Mouse (Mus musculus) MEL (cell line): ENCODE results near the gene Inhba. TPM values are rescaled to one million over a fixed set of nuclear protein-coding genes. Genes with fewer than 3 reads are reported as not detected.

Experiments
- DNase-seq: peaks from one replicate; pipeline ENCODE4 v3.0.0; 2011; ENCODE audit warnings: low read depth, low spot score
- H3K27ac ChIP-seq: 2 replicates; pipeline ENCODE4 v1.5.1; 2012; ENCODE audit warnings: low read depth, mild to moderate bottlenecking, control low read depth, low read length, moderate library complexity; ENCODE audit not compliant: control insufficient read depth
- H3K27me3 ChIP-seq, 2 experiments: fragments of 150-350 bp in 1 of 2; sonication (generic) in 1 of 2; 2 replicates each; pipeline ENCODE4 v1.6.1; 2012; ENCODE audit warnings: low read length in 2 of 2, mild to moderate bottlenecking in 2 of 2, improper control_type of control experiment in 1 of 2, moderate library complexity in 1 of 2; ENCODE audit not compliant: insufficient read depth in 2 of 2, control insufficient read depth in 1 of 2
- H3K36me3 ChIP-seq, 2 experiments: 2 replicates each; pipeline ENCODE4 v1.6.1; 2012 to 2014; ENCODE audit warnings: low read length in 2 of 2, improper control_type of control experiment in 1 of 2, inconsistent platforms in 1 of 2, mild to moderate bottlenecking in 1 of 2; ENCODE audit not compliant: insufficient read depth in 2 of 2, control insufficient read depth in 1 of 2
- H3K4me1 ChIP-seq, 2 experiments: fragments of 150-350 bp in 1 of 2; sonication (generic) in 1 of 2; 2 replicates each; pipeline ENCODE4 v1.6.1; 2012; ENCODE audit warnings: low read length in 2 of 2, improper control_type of control experiment in 1 of 2, mild to moderate bottlenecking in 1 of 2; ENCODE audit not compliant: insufficient read depth in 2 of 2, control insufficient read depth in 1 of 2
- H3K4me3 ChIP-seq, 2 experiments: fragments of 150-350 bp in 1 of 2; sonication (generic) in 1 of 2; 2 replicates each; pipeline ENCODE4 v1.5.1; 2012; ENCODE audit warnings: low read depth in 2 of 2, low read length in 2 of 2, mild to moderate bottlenecking in 2 of 2, moderate library complexity in 2 of 2, control low read depth in 1 of 2, improper control_type of control experiment in 1 of 2; ENCODE audit not compliant: control insufficient read depth in 1 of 2, insufficient read depth in 1 of 2
- H3K79me2 ChIP-seq: 2 replicates; pipeline ENCODE4 v1.6.1; 2012; ENCODE audit warnings: mild to moderate bottlenecking, low read length, moderate library complexity; ENCODE audit not compliant: control insufficient read depth, poor library complexity, insufficient read depth
- H3K9ac ChIP-seq: 2 replicates; pipeline ENCODE4 v1.6.1; 2012; ENCODE audit warnings: low read depth, mild to moderate bottlenecking, control low read depth, low read length, moderate library complexity; ENCODE audit not compliant: control insufficient read depth, poor library complexity, severe bottlenecking
- H3K9me3 ChIP-seq: fragments of 150-350 bp; sonication (generic); replicated peaks from 2 replicates; pipeline ENCODE4 v1.6.1; 2012; ENCODE audit warnings: mild to moderate bottlenecking, low read length, improper control_type of control experiment, moderate library complexity; ENCODE audit not compliant: insufficient read depth
- CHD1 ChIP-seq: IDR thresholded peaks from 2 replicates; pipeline ENCODE4 v1.6.1; 2012; ENCODE audit warnings: low read depth, mild to moderate bottlenecking, inconsistent platforms, low read length, improper control_type of control experiment
- CHD2 ChIP-seq: IDR thresholded peaks from 2 replicates; pipeline ENCODE4 v1.6.1; 2011; ENCODE audit warnings: low read length, improper control_type of control experiment
- E2F4 ChIP-seq: IDR thresholded peaks from 2 replicates; pipeline ENCODE4 v1.6.1; 2011; ENCODE audit warnings: low read depth, low read length, improper control_type of control experiment, borderline replicate concordance
- ELF1 ChIP-seq: IDR thresholded peaks from 2 replicates; pipeline ENCODE4 v1.6.1; 2014; ENCODE audit warnings: low read depth, mild to moderate bottlenecking, inconsistent platforms, low read length, improper control_type of control experiment, moderate library complexity
- EP300 ChIP-seq, 2 experiments: IDR thresholded peaks; 2 replicates each; pipeline ENCODE4 v1.6.1; 2011; ENCODE audit warnings: improper control_type of control experiment in 2 of 2, low read length in 2 of 2, low read depth in 1 of 2, mild to moderate bottlenecking in 1 of 2
- GABPA ChIP-seq: IDR thresholded peaks from 2 replicates; pipeline ENCODE4 v1.6.1; 2012; ENCODE audit warnings: low read depth, mild to moderate bottlenecking, inconsistent platforms, low read length, improper control_type of control experiment, moderate library complexity
- GATA1 ChIP-seq: IDR thresholded peaks from 2 replicates; pipeline ENCODE4 v1.6.1; 2011; ENCODE audit warnings: low read depth, low read length, improper control_type of control experiment
- MAFK ChIP-seq: IDR thresholded peaks from 2 replicates; pipeline ENCODE4 v1.6.1; 2011; ENCODE audit warnings: low read depth, mild to moderate bottlenecking, low read length, improper control_type of control experiment, borderline replicate concordance
- MAX ChIP-seq: IDR thresholded peaks from 2 replicates; pipeline ENCODE4 v1.6.1; 2011; ENCODE audit warnings: low read length, improper control_type of control experiment
- MAZ ChIP-seq: IDR thresholded peaks from 2 replicates; pipeline ENCODE4 v1.6.1; 2012; ENCODE audit warnings: low read depth, mild to moderate bottlenecking, inconsistent platforms, low read length, improper control_type of control experiment
- MYB ChIP-seq: IDR thresholded peaks from 2 replicates; pipeline ENCODE4 v1.6.1; 2011; ENCODE audit warnings: mild to moderate bottlenecking, low read depth, low read length, improper control_type of control experiment
- MYC ChIP-seq: IDR thresholded peaks from 2 replicates; pipeline ENCODE4 v1.6.1; 2011; ENCODE audit warnings: low read depth, mild to moderate bottlenecking, low read length, improper control_type of control experiment, moderate library complexity
- NELFE ChIP-seq: IDR thresholded peaks from 2 replicates; pipeline ENCODE4 v1.6.1; 2011; ENCODE audit warnings: low read depth, low read length, improper control_type of control experiment
- NRF1 ChIP-seq: IDR thresholded peaks from 2 replicates; pipeline ENCODE4 v1.6.1; 2014; ENCODE audit warnings: low read depth, mild to moderate bottlenecking, inconsistent platforms, low read length, improper control_type of control experiment, moderate library complexity; ENCODE audit not compliant: poor library complexity, insufficient read depth, severe bottlenecking
- POLR2A ChIP-seq, 2 experiments: IDR thresholded peaks; 2 replicates each; pipeline ENCODE4 v1.6.1; 2011 to 2012; ENCODE audit warnings: low read length in 2 of 2, mild to moderate bottlenecking in 2 of 2, control low read depth in 1 of 2, improper control_type of control experiment in 1 of 2, low read depth in 1 of 2, moderate library complexity in 1 of 2; ENCODE audit not compliant: control insufficient read depth in 1 of 2, insufficient read depth in 1 of 2, poor library complexity in 1 of 2
- POLR2AphosphoS2 ChIP-seq: IDR thresholded peaks from 2 replicates; pipeline ENCODE4 v1.6.1; 2011; ENCODE audit warnings: low read length, improper control_type of control experiment
- RAD21 ChIP-seq: IDR thresholded peaks from 2 replicates; pipeline ENCODE4 v1.6.1; 2011; ENCODE audit warnings: mild to moderate bottlenecking, low read depth, low read length, improper control_type of control experiment
- RCOR1 ChIP-seq: IDR thresholded peaks from 2 replicates; pipeline ENCODE4 v1.6.1; 2012; ENCODE audit warnings: low read depth, mild to moderate bottlenecking, inconsistent platforms, low read length, improper control_type of control experiment
- SIN3A ChIP-seq: IDR thresholded peaks from 2 replicates; pipeline ENCODE4 v1.6.1; 2012; ENCODE audit warnings: low read length, improper control_type of control experiment, inconsistent platforms
- TAL1 ChIP-seq: IDR thresholded peaks from 2 replicates; pipeline ENCODE4 v1.6.1; 2012; ENCODE audit warnings: mild to moderate bottlenecking, inconsistent platforms, low read length, moderate library complexity, mixed read lengths
- TBP ChIP-seq: IDR thresholded peaks from 2 replicates; pipeline ENCODE4 v1.8.0; 2011; ENCODE audit warnings: low read depth, low read length, improper control_type of control experiment
- UBTF ChIP-seq: IDR thresholded peaks from 2 replicates; pipeline ENCODE4 v1.6.1; 2012; ENCODE audit warnings: low read depth, mild to moderate bottlenecking, inconsistent platforms, low read length, improper control_type of control experiment, moderate library complexity, borderline replicate concordance; ENCODE audit not compliant: insufficient read depth
- ZC3H11A ChIP-seq: IDR thresholded peaks from 2 replicates; pipeline ENCODE4 v1.6.1; 2012; ENCODE audit warnings: low read depth, mild to moderate bottlenecking, inconsistent platforms, low read length, improper control_type of control experiment
- ZMIZ1 ChIP-seq: IDR thresholded peaks from 2 replicates; pipeline ENCODE4 v1.6.1; 2012; ENCODE audit warnings: low read depth, mild to moderate bottlenecking, inconsistent platforms, low read length, improper control_type of control experiment, moderate library complexity
- ZNF384 ChIP-seq: IDR thresholded peaks from 2 replicates; pipeline ENCODE4 v1.6.1; 2012; ENCODE audit warnings: low read depth, mild to moderate bottlenecking, inconsistent platforms, low read length, improper control_type of control experiment
- polyA plus RNA-seq, 2 experiments: library from polyadenylated mRNA; stranded (reverse) in 1 of 2; unstranded in 1 of 2; fragments of >175 nt in 1 of 2; fragments of >200 nt in 1 of 2; gene quantifications; 2 replicates each; pipeline versions ENCODE4 v1.2.1 to v1.2.4; 2012; ENCODE audit warnings: low replicate concordance in 2 of 2, low read depth in 1 of 2; ENCODE audit not compliant: insufficient read length in 2 of 2, insufficient read depth in 1 of 2, missing spikeins in 1 of 2
- total RNA-seq: library from RNA; depleted of rRNA; stranded (reverse); fragments of 300-350 nt; gene quantifications from 2 replicates; pipeline ENCODE4 v1.2.3, GENCODE M21; 2012

Gene Inhba
- total and polyA plus RNA-seq, 3 experiments: not detected

- DNase-seq: no peak
- no peaks in the 10 kb centered on the region for H3K79me2 ChIP-seq
- TF ChIP-seq MAZ (no peak), TBP (no peak), TAL1 (no peak), E2F4 (no peak), UBTF (no peak), NRF1 (no peak), ELF1 (no peak), CHD1 (no peak), GABPA (no peak), EP300 (IDR thresholded peaks at IDR 0.05; ENCODE audit: low read depth in 1 of 2, low read length in 2 of 2) (no peak), ZMIZ1 (no peak), POLR2AphosphoS2 (no peak), ZNF384 (no peak), MYC (no peak), MAFK (no peak), CHD2 (no peak)
- no peaks in the 10 kb centered on the region for H3K4me1 ChIP-seq
- H3K36me3 ChIP-seq: no peaks in the 10 kb centered on the region
- no peak overlapping the region for H3K4me3 ChIP-seq
- H3K27me3 ChIP-seq: no peaks in the 10 kb centered on the region
- no peaks in the 10 kb centered on the region for H3K9me3 ChIP-seq
- no peak overlapping the region for H3K27ac ChIP-seq
- no peak overlapping the region for H3K9ac ChIP-seq
Observed at GRCm38 (mm10) chr13:16030557-16031057, 19.0 kb downstream of the Inhba start.

GRCm38 (mm10) chr13:16032425-16032824 is 20.8 kb downstream of the Inhba start:
- no peaks in the 10 kb centered on the region for H3K36me3 ChIP-seq
- DNase-seq: no peak
- H3K27me3 ChIP-seq: no peaks in the 10 kb centered on the region
- H3K4me3 ChIP-seq: no peak overlapping the region
- H3K79me2 ChIP-seq: no peaks in the 10 kb centered on the region
- no peak overlapping the region for H3K9ac ChIP-seq
- H3K9me3 ChIP-seq: no peaks in the 10 kb centered on the region
- no peak overlapping the region for H3K27ac ChIP-seq
- H3K4me1 ChIP-seq: no peaks in the 10 kb centered on the region
- TF ChIP-seq NELFE (no peak), MAZ (no peak), RAD21 (no peak), RCOR1 (no peak), GATA1 (no peak), E2F4 (no peak), ELF1 (no peak), MYC (no peak), POLR2AphosphoS2 (no peak), POLR2A (IDR thresholded peaks at IDR 0.05; ENCODE audit: control insufficient read depth in 1 of 2, insufficient read depth in 1 of 2, low read depth in 1 of 2, low read length in 2 of 2, poor library complexity in 1 of 2) (no peak), MAFK (no peak), UBTF (no peak), CHD2 (no peak), ZC3H11A (no peak), MYB (no peak), MAX (no peak), TBP (no peak), SIN3A (no peak), CHD1 (no peak)
